Mouse (Mus musculus): ENCODE measurements around the gene Bco1. TPM values are rescaled to one million over a fixed set of nuclear protein-coding genes. Genes with fewer than 3 reads are reported as not detected.
A peak's percentile ranks its signal among the peaks of the same experiment; 100 is the strongest.

The Bco1 gene
- polyA plus RNA-seq, 2 experiments from 2014 or later: not detected

DNA sequence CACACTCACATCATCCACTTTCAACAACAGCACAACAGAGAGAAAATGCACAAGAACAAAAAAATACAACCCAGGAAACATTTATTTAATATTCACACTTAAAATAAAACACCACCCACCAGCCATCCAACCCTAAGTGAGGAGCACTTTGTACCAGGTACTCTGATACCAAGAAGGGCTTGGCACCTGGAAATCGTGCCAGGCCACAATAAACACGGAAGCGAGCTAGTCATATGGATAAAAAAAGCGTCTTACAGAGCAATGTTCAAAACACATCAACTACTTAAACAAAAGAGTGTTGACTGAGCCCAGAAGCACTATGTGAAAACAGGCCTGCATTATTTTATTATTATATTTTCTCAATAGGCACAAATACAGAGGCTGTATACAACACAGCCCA, 60.5 kb downstream of the Bco1 start:
- ATAC-seq: no peak

- peak; percentile 37 for ATAC-seq
These were observed 61.5 kb downstream of the Bco1 start for GRCm38 (mm10) chr8:117156866-117157768.

- ATAC-seq: peak; percentile 89
These were observed 62.1 kb downstream of the Bco1 start for GRCm38 (mm10) chr8:117157769-117158091.

DNA sequence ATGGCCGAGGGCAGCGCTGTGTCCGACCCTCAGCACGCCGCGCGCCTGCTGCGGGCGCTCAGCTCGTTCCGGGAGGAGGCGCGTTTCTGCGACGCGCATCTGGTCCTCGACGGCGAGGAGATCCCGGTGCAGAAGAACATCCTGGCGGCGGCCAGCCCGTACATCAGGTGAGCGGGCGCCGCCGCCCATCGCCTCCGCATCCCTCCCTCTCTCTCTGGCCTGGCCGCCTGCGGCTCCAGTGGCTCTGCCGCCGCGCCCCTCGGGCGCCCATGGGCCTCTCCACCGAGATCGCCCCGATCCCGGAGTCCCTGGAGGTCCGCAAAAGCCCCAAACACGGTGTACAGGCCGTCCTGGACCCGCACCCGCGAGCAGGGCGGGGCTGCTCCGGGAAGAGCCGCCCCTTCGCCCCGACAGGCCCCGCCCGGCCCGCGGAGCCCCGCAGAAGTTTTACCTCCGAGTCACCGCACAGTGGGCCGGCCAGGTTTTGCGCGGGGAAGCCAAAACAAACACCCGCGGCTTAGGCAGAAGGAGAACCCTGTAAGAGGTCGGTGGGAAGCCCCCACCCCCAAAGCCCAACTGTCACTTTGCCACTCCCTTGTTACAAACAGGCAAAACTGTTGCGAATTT, 62.6 kb downstream of the Bco1 start, which contains the start of gene Gan:
Gene Gan, plus strand, starts transcription at position 1 of the 627 bp plus-strand sequence.
- peak; percentile 21 for ATAC-seq

DNA sequence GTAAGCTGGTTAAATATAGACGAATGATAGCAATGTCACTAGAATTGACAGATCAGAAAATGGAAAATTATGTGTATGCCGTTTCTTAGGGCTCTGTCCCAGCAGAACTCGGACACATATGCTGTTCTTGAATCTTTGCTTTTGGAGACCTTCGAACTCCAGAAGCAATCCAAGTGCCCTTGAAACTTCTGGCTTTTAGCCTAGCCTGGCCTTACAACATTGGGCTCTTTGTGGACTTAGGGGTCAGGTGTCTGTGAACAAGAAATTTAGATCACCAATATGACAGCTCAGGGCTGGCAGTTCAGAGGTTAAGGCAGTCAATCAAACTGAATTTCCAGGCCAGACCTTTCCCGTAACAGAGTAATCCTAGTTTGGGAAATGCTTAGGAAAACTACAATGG, 63.4 kb downstream of the Bco1 start:
- no peak for ATAC-seq

GRCm38 (mm10) chr8:117164912-117165311, 69.3 kb downstream of the Bco1 start:
- no peak for ATAC-seq

DNA sequence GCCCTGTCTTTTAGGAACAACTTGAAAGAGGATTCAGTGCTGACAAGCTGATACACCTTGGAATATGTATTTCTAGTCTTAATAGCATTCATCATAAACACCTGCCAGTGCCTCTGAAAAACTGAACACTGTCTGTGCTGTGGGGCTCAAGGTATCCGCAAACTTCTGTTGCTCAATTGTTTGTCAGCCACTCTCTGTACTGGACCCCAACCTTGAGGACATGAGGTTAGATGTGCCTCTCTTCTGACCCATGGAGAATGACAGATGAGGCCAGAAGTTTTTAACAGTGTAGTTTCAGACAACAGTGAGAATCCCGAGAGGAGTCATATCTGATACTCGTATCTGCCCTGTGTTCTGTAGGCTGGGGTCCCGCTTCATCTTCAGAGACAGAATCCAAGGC, 69.9 kb downstream of the Bco1 start:
- no peak for ATAC-seq

DNA sequence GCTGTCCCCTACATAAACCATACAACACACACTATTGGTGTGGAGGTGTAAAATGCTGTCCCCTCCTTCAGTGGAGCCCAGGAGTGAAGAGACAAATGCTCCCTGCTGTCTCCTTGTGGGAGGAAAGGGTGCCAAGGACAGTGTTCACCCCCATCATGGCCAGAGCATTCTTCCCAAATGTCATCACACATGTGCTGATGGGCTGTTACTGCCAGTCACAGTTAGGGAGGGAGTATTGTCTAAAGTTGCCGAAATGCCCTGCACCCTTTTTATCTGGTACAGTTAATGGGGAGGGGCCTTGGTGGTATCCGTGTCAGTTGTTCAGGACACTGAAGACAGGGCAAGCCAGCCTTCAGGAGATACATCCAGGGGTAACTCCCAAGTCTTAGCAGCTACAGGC, 70.9 kb downstream of the Bco1 start:
- ATAC-seq: no peak

- ATAC-seq: no peak
These were observed 71.7 kb downstream of the Bco1 start for GRCm38 (mm10) chr8:117167243-117167883.

- ATAC-seq: no peak
These were observed 72.7 kb downstream of the Bco1 start for GRCm38 (mm10) chr8:117168378-117168777.

DNA sequence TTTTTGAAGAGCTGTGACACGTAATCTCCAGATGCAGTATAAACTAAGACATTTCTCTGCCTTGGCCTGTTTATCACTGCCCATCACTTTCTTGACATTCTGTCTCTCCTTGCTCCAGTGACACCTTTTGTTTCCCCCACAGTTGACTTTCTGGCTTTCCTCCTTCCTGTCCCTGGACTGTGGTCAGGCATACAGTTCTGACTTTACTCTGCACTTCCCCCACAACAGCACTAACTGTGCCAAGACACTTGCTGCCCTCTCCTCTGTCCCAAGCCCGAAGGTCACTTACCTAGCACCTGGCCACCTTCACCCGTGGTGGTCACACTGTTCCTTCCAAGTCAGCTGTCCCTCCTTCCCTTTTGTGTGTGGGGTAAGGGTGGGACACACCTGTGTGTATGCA, 76.2 kb downstream of the Bco1 start:
- ATAC-seq: no peak

DNA sequence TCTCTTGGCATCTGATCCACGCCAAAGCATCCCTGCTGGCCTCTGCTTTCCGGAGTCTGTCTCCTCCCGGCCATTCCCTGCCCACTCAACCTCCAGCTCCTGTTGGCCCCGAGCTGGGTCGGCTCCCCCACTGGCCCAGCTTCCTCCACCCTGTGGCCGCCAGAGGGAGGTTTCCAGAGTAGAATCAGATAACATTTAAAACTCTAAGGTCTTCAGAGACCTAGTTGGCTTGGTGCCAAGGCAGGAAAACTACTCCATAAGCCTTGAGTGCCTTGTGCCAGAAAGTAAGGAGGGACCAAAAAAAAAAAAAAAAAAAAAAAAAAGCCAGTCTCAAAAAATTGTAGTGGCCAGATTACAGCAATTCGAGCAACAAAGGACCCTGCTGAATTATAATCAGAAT, 77.2 kb downstream of the Bco1 start:
- no peak for ATAC-seq

- ATAC-seq: no peak
These were observed 78.0 kb downstream of the Bco1 start for GRCm38 (mm10) chr8:117173690-117174089.

GRCm38 (mm10) chr8:117174536-117174935, 78.9 kb downstream of the Bco1 start:
- no peak for ATAC-seq

DNA sequence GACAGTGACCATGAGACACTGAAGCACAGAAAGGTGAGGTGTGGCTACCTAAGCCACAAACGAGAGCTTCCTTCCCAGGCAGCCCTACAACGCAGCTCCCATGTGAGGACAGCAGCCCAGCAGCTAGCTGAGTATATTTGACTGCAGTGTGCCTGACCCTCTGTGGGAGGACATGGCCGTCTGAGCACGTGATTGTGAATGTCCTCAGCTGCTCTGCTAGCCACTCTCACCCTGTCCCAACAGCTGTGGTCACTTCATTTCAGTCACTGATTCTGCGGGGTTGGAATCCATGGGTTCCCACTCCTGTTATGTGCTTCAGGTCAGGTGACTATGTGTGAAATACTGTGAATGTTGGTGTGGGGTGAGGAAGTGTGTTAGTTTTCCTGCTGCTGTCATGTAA, 80.7 kb downstream of the Bco1 start:
- ATAC-seq: no peak

- no peak for ATAC-seq
These were observed 81.6 kb downstream of the Bco1 start for GRCm38 (mm10) chr8:117177236-117177635.

DNA sequence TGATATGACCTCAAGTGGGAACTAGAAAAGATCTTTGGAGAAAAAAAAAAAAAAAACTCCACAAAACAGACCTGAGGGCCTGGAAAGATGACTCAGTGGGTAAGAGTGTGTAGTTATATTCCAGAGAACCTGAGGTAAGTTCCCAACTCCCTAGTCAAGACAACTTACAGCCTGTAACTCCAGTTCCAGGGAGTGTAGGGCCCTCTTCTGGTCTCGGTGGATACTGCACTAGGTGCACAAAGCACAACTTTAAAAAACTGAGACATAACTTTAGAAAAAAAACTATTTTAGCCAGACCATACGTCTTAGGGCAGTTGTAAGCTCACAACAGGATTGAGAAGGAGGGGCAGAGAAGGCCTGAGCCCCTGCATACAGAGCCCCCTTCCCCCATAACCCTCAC, 82.4 kb downstream of the Bco1 start:
- no peak for ATAC-seq

DNA sequence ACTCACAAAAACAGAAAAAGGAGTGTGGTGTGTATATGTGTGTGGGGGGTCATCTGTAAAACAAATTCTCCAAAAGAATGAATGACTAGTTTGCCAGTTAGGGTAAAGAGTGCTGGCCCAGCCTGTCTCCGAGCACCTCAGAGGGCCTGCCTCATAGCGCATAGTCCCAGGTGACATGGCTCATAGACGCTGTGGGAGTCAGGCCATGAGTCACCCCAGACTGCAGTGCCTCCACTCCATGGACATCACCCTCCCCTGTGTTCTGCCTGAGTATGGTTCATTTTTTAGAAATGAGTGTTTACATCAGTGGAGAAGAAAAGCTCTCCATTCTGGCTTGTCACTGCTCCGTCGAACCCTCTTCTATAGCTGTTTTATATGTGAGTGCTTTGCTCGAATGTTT, 83.0 kb downstream of the Bco1 start:
- no peak for ATAC-seq

DNA sequence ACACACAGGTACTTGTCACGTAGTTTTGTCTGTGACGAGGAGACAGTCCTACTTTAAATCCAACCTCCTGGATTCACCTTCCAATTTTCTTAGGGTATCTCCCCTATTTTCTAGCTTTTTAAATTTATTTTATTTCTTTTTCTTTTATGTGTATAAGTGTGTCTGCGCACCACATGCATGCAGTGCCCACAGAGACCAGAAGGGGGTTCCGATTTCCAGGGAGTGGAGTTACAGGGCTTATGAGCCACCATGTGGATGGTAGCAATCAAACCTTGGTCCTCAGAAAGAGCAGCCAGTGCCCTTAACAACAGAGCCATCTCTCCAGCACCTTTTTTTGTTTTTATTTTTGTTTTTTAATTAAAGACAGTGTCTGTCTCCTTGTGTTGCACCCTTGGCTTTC, 87.1 kb downstream of the Bco1 start:
- ATAC-seq: no peak
